Mouse (Mus musculus) erythroblast, embryonic 14.5 days (primary cell): Measurements from ENCODE around the gene Cdk20. TPM values are rescaled to one million over a fixed set of nuclear protein-coding genes. Genes with fewer than 3 reads are reported as not detected.
A peak's percentile ranks its signal among the peaks of the same experiment; 100 is the strongest.

Source experiments
- H3K27me3 ChIP-seq: 2 replicates; pipeline ENCODE4 v1.6.1; 2012; ENCODE audit warnings: inconsistent platforms; ENCODE audit not compliant: control insufficient read depth
- H3K36me3 ChIP-seq: 2 replicates; pipeline ENCODE4 v1.6.1; 2012; ENCODE audit warnings: mild to moderate bottlenecking, inconsistent platforms; ENCODE audit not compliant: control insufficient read depth
- H3K4me1 ChIP-seq: 2 replicates; pipeline ENCODE4 v1.6.1; 2012; ENCODE audit warnings: inconsistent platforms; ENCODE audit not compliant: control insufficient read depth
- H3K4me3 ChIP-seq: replicated peaks from 2 replicates; pipeline ENCODE3; 2012; ENCODE audit warnings: moderate library complexity, mild to moderate bottlenecking, inconsistent platforms
- H3K9me3 ChIP-seq: 2 replicates; pipeline ENCODE4 v1.6.1; 2012; ENCODE audit warnings: low read length, inconsistent platforms, mixed read lengths; ENCODE audit not compliant: control insufficient read depth
- GATA1 ChIP-seq: IDR thresholded peaks from 2 replicates; pipeline ENCODE4 v1.6.1; 2012; ENCODE audit warnings: low read length, inconsistent platforms, mixed read lengths
- TAL1 ChIP-seq: IDR thresholded peaks from 3 replicates; pipeline ENCODE4 v1.6.1; 2012; ENCODE audit warnings: low read length, inconsistent platforms, mixed read lengths
- polyA plus RNA-seq: library from polyadenylated mRNA; stranded (reverse); fragments of >175 nt; gene quantifications from 2 replicates; pipeline ENCODE4 v1.2.3, GENCODE M21; 2012

Gene Cdk20
- polyA plus RNA-seq, 1 experiment = 0.86 TPM

- peak overlapping the region; percentile 51 for H3K4me3 ChIP-seq
- TF ChIP-seq GATA1 (no peak), TAL1 (no peak)
- H3K4me1 ChIP-seq = peaks cover 33% of the 10 kb centered on the region
- no peaks in the 10 kb centered on the region for H3K36me3 ChIP-seq
- no peaks in the 10 kb centered on the region for H3K9me3 ChIP-seq
- H3K27me3 ChIP-seq = no peaks in the 10 kb centered on the region
These were observed 29.6 kb upstream of the Cdk20 start for GRCm38 (mm10) chr13:64402504-64402949.

- Histone ChIP-seq H3K9me3 (no peaks in the 10 kb centered on the region), H3K4me1 (peaks cover 37% of the 10 kb centered on the region), H3K4me3 (peak overlapping the region; percentile 51), H3K27me3 (no peaks in the 10 kb centered on the region), H3K36me3 (no peaks in the 10 kb centered on the region)
- TF ChIP-seq GATA1 (no peak), TAL1 (no peak)
These were observed 29.1 kb upstream of the Cdk20 start for GRCm38 (mm10) chr13:64402951-64403460.

GRCm38 (mm10) chr13:64403519-64403918, 28.6 kb upstream of the Cdk20 start:
- peaks cover 39% of the 10 kb centered on the region for H3K4me1 ChIP-seq

DNA sequence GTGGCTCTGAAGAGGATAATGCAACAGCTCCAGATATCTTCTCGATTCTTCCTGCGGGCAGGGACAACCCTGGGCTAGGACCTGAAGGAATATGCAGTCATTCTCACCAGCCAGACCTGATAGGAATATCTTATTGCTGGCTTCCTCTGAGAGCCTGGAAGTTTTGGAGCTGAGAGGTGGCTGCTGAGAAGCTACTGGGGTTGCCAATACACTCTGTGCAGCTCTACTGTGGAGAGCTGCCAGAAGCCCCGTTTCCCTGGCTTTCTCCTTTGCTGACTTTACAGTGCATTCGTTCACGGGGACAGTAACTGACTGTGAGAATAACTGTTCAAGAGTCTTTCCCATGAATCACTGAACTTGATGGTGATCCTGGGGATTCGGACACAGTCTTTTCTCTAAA, 26.6 kb upstream of the Cdk20 start:
- no peaks in the 10 kb centered on the region for H3K36me3 ChIP-seq
- H3K4me3 ChIP-seq = no peak overlapping the region
- no peaks in the 10 kb centered on the region for H3K9me3 ChIP-seq
- peaks cover 54% of the 10 kb centered on the region for H3K4me1 ChIP-seq
- H3K27me3 ChIP-seq = no peaks in the 10 kb centered on the region
- TF ChIP-seq GATA1 = no peak
- TF ChIP-seq TAL1 = no peak

More at GRCm38 (mm10) chr13:64403519-64403918, 28.6 kb upstream of the Cdk20 start:
- TF ChIP-seq TAL1 (no peak), GATA1 (no peak)
- Histone ChIP-seq H3K27me3 (no peaks in the 10 kb centered on the region), H3K4me3 (peak overlapping the region; percentile 50), H3K9me3 (no peaks in the 10 kb centered on the region), H3K36me3 (no peaks in the 10 kb centered on the region)

GRCm38 (mm10) chr13:64407992-64408391, 24.1 kb upstream of the Cdk20 start:
- no peaks in the 10 kb centered on the region for H3K27me3 ChIP-seq
- TF ChIP-seq TAL1 = no peak
- TF ChIP-seq GATA1 = no peak
- no peaks in the 10 kb centered on the region for H3K36me3 ChIP-seq
- peaks cover 64% of the 10 kb centered on the region for H3K4me1 ChIP-seq
- no peak overlapping the region for H3K4me3 ChIP-seq
- no peaks in the 10 kb centered on the region for H3K9me3 ChIP-seq

GRCm38 (mm10) chr13:64410604-64411003, 21.5 kb upstream of the Cdk20 start:
- H3K4me1 ChIP-seq = peaks cover 58% of the 10 kb centered on the region
- no peaks in the 10 kb centered on the region for H3K27me3 ChIP-seq
- H3K9me3 ChIP-seq = 0 out of 2 replicates have a peak, but pooled peaks cover 2% of the 10 kb centered on the region
- H3K36me3 ChIP-seq = no peaks in the 10 kb centered on the region; the same call in 1 of the 2 replicates
- TF ChIP-seq GATA1 (peak; percentile 48; the same call in 1 of the 2 replicates), TAL1 (no peak)
- peak overlapping the region; percentile 19 for H3K4me3 ChIP-seq

DNA sequence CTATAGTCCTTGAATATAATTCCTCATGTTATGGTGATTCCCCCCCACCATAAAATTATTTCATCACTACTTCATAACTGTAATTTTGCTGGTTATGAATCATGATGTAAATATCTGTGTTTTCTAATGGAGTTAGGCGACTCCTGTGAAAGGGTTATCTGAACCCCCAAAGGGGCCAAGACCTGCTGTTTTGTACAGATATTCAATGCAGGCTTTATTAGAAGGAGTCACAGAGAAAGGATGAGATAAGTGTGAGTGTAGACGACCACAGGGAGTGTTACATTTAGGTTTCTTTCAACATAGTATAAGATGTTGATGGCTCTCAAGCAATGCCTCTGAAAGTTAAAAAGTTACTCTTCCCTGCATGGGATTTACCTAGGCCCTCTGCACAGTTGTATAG, 20.8 kb upstream of the Cdk20 start:
- Histone ChIP-seq H3K4me3 (no peak overlapping the region), H3K4me1 (peaks cover 58% of the 10 kb centered on the region), H3K9me3 (0 out of 2 replicates have a peak, but pooled peaks cover 2% of the 10 kb centered on the region), H3K36me3 (no peaks in the 10 kb centered on the region; the same call in 1 of the 2 replicates), H3K27me3 (no peaks in the 10 kb centered on the region)
- TF ChIP-seq TAL1 = peak; percentile 59; the same call in 2 of the 3 replicates
- peak; percentile 52 for TF ChIP-seq GATA1

- 0 out of 2 replicates have a peak, but pooled peaks cover 2% of the 10 kb centered on the region for H3K9me3 ChIP-seq
- no peaks in the 10 kb centered on the region for H3K27me3 ChIP-seq
- no peaks in the 10 kb centered on the region; the same call in 1 of the 2 replicates for H3K36me3 ChIP-seq
- TF ChIP-seq GATA1 = no peak
- TF ChIP-seq TAL1 = no peak
- peaks cover 51% of the 10 kb centered on the region for H3K4me1 ChIP-seq
- no peak overlapping the region for H3K4me3 ChIP-seq
These were observed 19.3 kb upstream of the Cdk20 start for GRCm38 (mm10) chr13:64412752-64413257.

GRCm38 (mm10) chr13:64415659-64416058, 16.5 kb upstream of the Cdk20 start:
- H3K4me1 ChIP-seq = peaks cover 31% of the 10 kb centered on the region
- no peaks in the 10 kb centered on the region; the same call in 1 of the 2 replicates for H3K36me3 ChIP-seq
- no peak overlapping the region for H3K4me3 ChIP-seq
- H3K27me3 ChIP-seq = no peaks in the 10 kb centered on the region
- 0 out of 2 replicates have a peak, but pooled peaks cover 2% of the 10 kb centered on the region for H3K9me3 ChIP-seq
- TF ChIP-seq TAL1 (no peak), GATA1 (no peak)
